Mouse (Mus musculus) heart, adult 9 months (tissue): ENCODE measurements at regions not wholly inside any gene's neighbourhood (a gene's known extent, or its start where the extent isn't known, plus 50 kb on each side); places are given as distances from the start of the nearest gene placed in this dataset.

Source experiments
- DNase-seq, 2 experiments: peaks; one replicate each; pipeline ENCODE4 v3.0.0; 2022; ENCODE audit warnings: low spot score in 2 of 2

DNA sequence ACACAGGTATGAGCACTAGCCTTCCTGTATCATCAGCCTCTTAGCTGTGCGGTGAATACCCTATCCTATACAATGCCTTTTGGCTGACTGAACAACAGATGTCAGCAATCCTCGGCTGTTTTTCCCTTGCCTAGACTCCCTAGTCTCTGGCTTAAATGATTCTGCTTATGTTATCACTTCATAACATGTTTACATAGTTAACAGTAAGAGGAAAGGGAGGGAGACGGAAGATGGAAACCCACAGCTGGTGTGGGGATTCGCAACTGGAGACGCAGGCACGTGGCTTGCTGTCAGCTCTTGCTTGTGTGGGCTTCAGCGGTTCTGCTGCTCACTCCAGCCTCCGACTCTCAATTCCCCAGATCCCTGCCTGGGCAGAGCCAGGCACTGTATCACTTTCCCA lies 367.2 kb downstream of the Cbln4 start:
- DNase-seq: peak in 1 of 2 experiments; percentile 17

DNA sequence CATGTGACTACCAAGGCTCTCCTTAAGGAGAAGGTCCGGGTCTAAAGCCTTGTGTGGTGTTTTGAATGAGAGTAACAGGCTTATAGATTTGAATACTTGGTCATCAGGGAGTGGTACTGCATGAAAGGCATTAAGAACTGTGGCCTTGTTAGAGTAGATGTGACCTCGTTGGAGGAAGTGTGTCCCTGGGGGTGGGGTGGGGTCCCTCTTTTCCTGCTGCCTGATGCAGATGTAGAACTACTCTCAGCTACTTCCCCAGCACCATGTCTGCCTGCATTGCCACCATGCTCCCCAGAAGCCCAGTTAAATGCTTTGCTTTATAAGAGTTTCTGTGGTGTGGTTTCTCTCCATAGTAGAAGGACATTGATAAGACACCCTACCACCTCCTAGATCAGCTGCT lies 367.9 kb downstream of the Cbln4 start:
- DNase-seq: peak; percentile 20 to 27

DNA sequence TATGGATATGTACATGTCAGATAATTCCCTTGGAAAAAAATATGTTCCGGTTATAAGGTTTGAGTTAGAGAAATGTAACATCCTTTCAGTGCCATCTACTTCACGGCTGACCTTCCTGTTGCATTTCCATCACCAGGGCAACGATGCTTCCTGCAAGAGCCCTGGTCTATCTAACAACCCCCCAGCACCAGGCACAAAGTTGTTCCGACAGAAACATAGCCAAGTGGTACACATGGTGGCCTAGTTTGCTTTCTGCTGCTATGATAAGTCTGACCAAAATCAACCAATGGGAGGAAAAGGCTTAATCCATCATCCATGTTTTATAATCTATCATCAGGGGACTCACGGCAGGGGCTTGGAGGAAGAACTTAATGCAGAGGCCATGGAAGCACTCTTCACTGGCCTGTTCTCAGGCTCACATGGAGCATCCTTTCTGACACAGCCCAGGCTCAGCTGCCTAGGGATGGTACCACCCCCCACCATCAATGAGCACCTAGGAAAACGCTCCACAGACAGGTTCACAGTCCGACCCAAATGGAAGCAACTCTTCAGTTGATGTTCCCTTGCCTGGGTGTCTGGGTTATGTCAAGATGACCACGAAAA lies 372.2 kb downstream of the Cbln4 start:
- DNase-seq: no peak

DNA sequence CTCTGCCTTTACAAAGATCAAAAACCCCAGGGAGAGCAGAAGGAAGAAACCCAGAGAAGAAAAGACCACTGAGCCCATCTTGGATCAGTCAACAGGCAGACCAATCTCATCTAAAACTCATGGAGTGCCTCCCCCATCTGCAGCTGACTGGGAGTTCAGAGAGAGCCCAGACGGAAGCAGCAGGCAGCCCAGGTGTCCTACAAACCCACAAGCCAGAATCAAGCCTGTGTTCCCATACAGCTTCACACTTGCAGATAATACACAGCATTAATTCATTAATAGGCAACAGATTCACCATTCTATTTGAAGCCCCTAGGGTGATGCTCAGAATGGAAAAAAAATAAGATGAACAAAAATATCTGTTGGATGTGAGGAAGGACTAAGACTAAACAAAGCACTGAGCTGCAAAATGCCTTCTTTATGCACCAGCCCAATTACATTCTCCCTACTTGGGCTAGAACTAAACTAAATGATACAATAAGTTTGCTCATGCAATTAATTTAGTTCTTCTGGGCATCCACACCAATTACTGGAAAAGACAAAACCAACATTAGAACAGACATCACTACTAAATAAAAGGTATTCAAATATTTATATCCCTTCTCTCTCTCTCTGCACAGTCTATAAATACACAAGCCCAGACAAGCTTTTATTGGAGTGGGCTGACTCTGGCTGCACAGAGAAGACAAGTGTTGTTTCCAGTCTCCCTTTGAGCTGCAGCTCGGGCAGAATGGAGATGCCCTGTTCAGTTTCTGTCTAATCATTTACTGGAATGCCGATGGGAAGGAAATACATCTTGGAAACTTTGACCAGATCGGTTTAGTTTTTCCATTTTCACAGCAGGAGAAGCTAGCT lies 374.2 kb downstream of the Cbln4 start:
- DNase-seq: no peak

DNA sequence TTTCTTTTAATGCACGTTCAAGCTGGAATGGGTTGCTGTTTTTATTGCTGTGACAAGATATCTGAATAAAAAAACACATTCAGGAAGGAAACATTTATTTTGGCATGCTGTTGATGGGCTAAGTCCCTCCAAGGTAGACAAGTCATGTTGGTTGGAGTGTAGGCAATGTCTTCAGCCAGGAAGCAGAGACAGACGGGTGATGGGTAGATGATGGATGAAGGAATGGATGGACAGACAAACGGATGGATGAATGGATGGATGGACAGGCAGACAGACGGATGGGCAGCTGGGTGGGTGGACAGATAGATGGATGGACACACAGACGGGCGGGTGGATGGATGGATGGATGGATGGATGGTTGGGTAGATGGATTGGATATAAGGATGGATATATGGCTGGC lies 380.7 kb downstream of the Cbln4 start:
- no peak for DNase-seq

DNA sequence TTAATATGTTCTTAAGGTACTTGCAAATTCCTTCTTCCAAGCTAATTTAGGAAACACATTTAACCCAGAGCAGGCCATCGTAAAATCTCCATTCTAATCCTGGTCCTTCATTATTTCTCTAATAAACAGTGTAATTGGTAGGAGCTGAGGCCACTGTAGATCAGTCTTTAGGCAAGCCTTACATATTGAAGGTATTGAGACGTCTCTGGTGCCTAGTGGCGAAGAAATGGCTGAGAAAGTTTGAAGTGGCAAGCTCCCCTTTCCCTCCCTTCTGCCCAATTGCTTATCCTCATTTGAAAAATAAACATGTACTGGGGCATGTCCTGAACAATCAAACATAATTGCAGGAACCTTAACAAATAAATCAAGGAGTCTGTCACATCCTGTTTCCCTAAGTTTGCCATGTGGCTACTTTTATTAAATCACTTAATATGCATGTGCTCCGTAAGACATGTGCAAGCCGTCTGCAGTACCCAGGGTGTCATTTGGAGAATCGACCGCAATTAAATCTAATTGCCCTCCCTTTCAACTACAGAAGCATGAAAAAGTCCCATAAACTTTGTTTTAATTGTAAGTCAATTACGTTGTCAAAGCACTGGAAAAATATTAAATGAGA lies 381.3 kb downstream of the Cbln4 start:
- peak in 1 of 2 experiments; percentile 3 for DNase-seq

DNA sequence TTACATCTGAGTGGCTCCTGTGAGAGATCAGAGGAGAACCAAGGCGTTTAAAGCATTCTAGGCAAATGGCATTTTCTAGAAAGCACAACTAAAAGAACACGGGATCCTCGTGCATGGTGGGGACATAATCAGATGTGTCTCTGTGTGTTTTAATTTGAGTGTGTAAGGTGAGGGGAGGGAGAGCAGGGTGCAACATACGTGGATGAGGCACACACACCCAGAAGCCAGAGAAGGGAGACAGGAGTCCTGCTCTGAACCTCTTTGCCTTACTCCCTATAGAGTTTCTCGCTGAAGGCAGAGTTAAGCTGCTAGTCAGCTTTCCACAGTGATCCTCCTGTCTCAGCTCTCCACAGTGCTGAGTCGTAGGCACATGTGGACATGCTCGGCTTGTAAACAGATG lies 386.1 kb downstream of the Cbln4 start:
- no peak for DNase-seq

DNA sequence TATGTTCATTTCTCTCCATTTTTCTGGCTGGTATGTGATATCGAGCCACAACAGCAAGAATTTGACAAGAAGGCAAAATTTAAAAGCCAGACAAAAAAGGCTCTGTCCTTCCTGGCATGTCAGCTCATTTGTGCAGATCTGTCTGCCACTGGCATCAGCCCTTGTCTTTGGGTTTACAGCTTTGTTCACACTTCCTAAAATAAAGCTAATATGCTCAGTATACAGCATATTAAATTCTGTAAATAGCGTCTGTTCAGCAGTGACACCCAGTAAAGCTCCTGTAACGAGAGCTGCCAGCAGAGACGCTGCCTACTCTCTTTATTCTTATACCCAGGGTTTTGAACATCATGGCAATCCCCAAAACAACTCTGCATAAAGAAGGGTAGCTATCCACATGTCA lies 401.5 kb downstream of the Cbln4 start:
- no peak for DNase-seq

DNA sequence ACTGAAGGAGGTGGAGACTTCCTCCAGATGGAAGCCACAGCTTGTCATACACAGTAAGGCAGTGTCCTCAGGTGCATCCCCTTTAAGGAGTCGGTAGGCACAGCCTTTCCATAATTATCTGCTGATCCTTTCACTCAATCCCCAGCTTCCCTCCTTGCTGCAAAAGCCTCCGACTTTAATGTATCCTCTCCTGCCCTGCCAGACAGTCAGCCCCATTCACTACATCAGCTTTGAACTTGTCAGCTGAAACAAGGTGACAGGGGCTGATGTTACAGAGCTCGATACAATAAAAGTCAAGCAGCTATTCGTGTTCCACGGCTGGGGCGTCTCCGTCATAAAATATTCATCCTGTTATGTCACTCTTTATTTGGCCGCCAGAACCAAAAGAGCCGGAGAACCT lies 402.8 kb downstream of the Cbln4 start:
- no peak for DNase-seq

DNA sequence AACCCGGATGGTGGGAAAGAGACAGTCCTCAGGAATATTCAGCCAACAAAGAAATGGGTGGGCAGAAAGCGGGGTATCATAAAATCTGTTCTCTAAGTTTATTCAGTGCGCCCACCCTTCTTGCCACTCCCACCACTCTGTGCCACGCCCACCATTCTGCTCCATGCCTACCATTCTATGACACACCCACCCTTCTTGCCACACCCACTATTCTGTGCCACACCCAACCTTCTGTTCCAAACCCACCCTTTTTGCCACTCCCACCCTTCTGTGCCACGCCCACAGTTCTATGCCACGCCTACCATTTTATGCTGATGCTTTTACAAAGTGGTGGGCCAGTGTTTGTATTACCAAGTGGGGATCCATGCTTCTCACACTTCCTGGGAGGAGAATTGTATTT lies 404.3 kb downstream of the Cbln4 start:
- no peak for DNase-seq

DNA sequence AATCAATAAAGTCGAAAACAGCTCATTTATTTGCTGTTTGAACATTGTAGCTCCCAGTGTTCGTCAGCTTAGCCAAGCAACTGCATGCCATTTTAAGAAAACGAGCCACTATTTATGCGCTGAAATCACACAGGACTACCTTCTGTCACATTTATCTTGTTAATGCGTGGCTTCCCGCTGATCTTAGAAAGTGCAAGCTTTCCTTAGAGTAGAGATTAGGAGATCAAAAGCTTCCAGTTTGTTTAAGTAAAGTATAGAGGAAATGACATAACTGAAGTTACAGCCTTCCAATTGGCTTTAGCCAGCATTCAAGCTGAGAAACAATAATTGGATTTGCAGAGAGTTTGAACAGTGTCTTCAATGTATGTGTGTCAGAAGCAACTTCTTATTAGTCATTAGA lies 406.4 kb downstream of the Cbln4 start:
- no peak for DNase-seq

DNA sequence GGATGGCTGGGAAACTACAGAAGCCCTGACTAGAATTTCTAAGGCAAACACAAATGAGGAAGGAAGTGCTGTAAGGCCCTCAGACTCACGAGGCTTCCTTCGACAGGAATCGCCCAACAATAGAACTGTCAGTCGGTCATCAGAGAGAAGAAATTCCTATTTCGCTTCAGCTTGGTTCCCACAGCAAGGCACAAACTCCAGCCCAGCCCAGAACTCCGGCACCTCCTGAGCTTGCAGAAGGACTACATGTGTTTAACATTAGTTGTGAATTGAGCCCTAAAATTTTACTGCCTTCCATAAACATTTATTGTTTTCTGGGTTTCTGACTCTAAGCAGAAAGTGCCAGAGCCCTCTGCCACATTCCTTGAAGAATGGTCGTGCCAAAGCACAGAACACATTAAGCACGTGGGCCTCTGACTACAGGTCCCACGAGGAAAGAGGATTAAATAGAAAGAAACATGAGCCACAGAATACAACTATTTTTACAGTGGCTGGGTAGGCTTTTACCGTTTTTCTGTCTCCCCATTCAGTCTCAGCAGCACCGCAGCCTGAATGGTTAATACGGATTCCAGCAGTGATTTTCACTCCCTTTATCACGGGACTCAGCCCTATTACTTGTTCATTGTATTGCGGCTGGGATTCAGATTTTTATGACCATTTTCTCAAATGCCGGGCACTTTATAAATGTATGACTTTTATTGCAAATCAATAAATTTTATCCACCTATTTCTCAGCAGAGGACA lies 409.7 kb downstream of the Cbln4 start:
- DNase-seq: peak; percentile 33 to 56

DNA sequence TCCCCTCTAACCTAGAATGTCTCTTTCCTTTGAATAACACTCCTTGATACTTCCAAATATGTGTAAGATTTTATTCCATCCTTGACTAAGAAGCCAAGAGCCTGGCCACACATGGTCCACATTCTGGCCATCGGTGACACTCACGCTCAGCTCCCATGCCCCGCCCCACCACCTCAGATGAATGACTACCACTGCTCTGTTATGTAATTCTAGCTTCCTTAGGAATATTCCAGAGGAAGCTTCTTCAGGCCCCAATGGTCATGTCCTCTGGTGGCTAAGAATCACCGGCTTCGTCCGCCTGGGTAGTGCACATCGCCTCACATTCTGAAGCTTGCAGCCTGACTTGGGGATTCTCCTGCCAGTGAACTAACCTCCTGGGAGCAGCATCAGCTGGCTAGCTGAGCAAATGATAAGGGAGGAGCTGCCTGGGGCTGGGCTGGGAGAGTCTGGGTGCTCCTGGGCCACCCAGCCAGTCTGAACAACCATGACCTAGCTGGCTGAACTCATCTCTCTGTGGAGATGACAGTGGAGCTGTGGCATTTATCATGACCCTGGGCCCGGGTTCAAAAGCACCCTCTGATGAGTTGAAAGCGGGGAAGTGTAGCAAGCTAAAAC lies 413.1 kb downstream of the Cbln4 start:
- peak; percentile 17 to 32 for DNase-seq

DNA sequence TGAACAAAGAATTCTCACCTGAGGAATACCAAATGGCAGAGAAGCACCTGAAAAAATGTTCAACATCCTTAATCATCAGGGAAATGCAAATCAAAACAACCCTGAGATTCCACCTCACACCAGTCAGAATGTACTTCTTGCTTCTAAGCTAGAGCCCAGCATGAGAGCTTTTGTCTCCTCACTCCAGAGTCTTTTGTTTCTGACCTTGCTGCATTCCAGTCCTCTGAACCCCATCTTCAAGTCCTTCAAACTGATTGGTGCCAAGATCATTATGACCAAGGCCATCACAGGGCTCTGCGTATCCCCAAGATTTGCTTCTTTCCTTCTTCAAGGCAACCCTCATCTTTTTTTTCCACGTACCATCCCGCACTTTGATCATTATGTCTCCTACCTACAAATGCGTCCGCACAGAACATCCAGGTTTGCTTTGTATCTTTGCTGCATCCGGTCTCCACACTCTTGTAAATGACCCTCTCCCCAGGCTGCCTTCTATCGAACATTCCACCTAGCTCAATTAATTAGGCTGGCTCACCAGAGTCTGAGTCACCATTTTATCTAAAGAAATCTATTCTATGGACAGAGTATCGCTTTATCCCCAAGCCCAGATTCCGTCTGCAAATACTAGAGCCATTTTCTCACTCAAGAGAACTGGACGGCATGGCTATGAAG lies 414.9 kb downstream of the Cbln4 start:
- no peak for DNase-seq

DNA sequence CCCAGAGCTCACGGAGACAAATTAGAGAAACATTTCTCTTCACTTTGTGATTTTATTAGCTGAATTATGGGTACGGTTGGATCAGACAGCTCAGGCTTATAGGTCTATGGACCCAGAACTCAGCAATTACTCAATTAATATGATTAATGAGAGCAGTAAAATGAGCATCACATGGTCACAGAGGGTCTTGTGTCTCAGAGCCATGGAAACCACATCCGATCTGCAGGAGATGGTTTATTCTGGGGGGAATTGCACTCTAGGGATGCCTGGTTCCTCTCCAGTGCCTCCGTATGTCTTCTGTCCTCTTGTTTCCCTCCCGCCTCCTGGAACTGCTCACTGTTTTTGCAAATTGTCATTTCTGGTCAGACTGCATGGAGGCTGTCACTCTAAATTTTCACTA lies 422.6 kb downstream of the Cbln4 start:
- DNase-seq: no peak

DNA sequence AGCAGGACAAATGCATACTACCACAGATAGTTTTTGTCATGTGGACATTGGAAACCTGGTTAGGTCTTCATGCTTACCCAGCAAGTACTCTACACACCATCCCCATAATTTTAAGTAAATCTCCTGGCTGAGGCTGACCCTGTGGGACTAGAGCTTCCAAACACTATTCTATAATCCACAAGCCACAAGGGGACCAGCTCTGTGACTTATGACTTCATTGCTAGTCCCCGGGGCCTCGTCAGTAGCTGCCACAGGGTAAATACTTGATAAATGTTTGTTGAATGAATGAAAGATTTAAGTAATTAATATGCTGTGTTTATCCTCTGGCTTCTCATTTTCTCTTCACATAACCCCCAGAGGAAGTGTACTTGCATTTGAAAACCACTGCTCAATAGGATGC lies 423.0 kb downstream of the Cbln4 start:
- no peak for DNase-seq

DNA sequence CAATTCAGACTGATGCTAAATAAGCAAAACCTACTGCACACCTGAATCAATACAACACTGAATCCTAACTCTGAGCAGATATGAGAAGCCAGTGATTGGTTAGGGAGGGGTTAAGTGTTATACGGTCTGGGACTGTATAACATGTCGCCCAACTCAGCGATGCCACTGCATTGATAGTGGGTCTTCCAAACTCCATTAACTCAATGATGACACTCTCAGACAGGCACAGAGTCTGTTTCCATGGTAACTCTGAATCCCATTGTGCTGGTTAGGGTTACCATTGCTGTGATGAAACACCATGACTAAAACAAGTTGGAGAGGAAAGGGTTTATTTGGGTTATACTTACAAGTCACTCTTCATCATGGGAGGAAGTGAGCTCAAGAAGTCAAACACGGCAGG lies 424.5 kb downstream of the Cbln4 start:
- DNase-seq: no peak

DNA sequence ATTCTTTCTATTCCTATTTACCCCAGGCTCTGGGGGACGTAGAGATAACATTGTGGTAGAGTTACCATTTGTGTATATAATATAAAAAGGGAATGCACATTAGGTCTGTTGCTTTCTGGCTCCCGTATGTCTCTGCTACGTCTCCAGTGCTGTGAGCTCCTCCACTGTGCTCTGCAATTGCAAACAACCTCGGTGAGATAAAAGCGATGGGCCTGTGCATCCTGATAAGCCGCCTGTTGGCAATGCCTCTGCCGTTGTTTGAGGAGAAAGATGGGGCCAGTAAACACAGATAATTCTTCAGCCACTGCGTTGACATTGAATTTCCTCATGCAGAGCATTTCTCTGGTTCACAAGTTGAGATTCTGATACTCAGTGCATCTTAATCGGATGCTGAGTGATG lies 424.9 kb downstream of the Cbln4 start:
- no peak for DNase-seq

DNA sequence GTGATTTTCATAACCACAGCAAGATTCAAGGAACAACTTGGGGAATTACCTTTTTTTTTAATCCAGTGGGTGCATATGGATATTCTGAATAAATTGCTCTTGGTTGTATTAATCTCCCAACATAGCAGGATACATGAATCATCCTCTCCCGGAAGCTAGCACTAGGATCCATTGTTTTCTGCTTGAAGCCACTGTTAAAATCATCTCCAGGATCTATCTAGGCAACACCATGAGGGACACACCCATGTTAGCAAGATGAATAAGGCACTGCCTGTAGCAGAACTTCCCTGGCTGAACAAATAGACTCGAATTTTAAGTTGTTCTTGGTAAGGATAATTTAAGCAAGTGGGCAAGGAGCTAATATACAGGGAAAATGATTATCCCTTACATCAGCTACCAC lies 427.8 kb downstream of the Cbln4 start:
- peak; percentile 3 to 25 for DNase-seq

DNA sequence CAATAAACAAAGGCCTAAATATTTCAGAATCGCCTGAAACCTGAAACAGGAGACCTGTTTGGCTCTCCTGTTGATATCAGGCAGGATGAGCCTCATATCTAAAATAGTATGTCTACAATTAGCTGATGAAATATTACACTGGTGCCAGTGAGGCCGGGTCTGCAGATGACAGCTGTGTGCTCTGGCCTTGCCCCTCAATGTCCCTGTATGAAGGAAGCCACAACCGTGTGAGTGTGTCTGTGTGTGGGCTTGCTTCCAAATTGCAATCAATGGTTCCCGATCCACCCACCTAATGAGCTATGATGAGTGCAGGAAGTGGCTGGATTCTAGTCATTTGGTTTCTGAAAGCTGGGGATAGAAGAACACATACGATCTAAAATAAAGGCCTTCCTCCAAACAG lies 438.2 kb downstream of the Cbln4 start:
- peak in 1 of 2 experiments; percentile 9 for DNase-seq

DNA sequence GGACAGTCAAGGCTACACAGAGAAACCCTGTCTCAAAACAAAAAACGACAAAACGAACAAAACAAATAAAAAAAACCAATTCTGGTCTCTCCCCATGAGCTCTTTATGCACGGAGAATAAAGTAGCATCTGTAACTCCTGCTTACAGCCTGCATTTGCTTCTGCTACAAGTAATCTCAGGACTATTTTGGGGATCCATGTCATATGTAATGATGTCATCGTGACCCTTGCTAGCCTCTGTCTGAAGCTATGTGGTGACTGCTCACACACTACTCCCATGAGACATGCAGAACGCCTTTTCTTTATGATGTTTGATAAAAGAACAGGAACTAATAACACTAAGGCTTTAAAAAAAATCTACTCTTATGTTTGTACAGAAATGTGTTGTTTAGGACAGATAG lies 448.0 kb downstream of the Cbln4 start:
- DNase-seq: no peak
